ENCODE assay signal across 27 mouse cellular contexts in the genomic region with DNA sequence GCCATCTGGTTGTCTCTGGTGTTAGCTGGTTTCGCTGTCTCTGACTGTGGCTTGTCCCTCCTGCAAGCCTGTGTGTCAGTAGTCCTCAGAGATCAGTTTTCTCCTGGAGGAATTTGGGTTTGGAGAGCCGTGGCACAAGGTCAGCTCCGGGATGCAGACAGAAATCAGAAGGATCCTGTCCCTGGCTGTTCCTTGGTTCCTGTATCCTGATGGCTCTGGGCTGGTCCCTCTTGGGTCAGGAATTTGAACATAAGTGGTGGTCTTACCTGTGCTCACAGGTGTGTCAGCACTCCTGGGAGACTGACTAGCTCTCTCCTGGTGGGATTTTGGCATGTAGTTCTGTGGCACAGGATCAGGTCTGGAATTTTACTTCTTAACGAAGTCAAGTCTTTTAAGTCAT. TPM values are rescaled to one million over a fixed set of nuclear protein-coding genes. Genes with fewer than 3 reads are reported as not detected.
"Had no signal": no experiment of that assay in that cellular context is flagged by ENCODE, and none has a peak within 500 bp of the region (broad histone marks: within the 10 kb centered on the region; RNA-seq: fewer than 3 reads in every experiment).

No protein-coding gene starts in this region.

- H3K27me3 ChIP-seq: embryonic facial prominence, embryonic 12.5 days; embryonic facial prominence, embryonic 13.5 days; embryonic facial prominence, embryonic 15.5 days; forebrain, embryonic 12.5 days; forebrain, embryonic 13.5 days; forebrain, embryonic 15.5 days had no signal

- DNase-seq: cerebellum, adult 2 months; cerebellum, adult 8-10 months; cerebellum, adult 9-10 months; cerebellum, adult 9-11 months; cerebellum, postnatal 10 days; cerebellum, postnatal 14 days; cerebellum, postnatal 25 days; cerebellum, postnatal 36 days; embryo, embryonic 11 days; forebrain, postnatal 0 days; gastrocnemius, adult 2 months; gastrocnemius, postnatal 10 days; gastrocnemius, postnatal 14 days; gastrocnemius, postnatal 25 days; gastrocnemius, postnatal 36 days; heart, adult 18-20 months had no signal

- H3K4me3 ChIP-seq: embryonic facial prominence, embryonic 10.5 days; embryonic facial prominence, embryonic 12.5 days; embryonic facial prominence, embryonic 13.5 days; embryonic facial prominence, embryonic 15.5 days; erythroblast, embryonic 14.5 days; forebrain, embryonic 10.5 days; forebrain, embryonic 12.5 days; forebrain, embryonic 13.5 days; forebrain, embryonic 15.5 days; gastrocnemius, adult 2 months had no signal

- H3K4me1 ChIP-seq: embryonic facial prominence, embryonic 10.5 days; embryonic facial prominence, embryonic 12.5 days; embryonic facial prominence, embryonic 13.5 days; embryonic facial prominence, embryonic 15.5 days; forebrain, embryonic 10.5 days; forebrain, embryonic 12.5 days had no signal

- H3K9me3 ChIP-seq: embryonic facial prominence, embryonic 10.5 days; embryonic facial prominence, embryonic 12.5 days; embryonic facial prominence, embryonic 13.5 days; embryonic facial prominence, embryonic 15.5 days; forebrain, embryonic 10.5 days; forebrain, embryonic 12.5 days; forebrain, embryonic 13.5 days; forebrain, embryonic 15.5 days had no signal

- H3K9ac ChIP-seq: embryonic facial prominence, embryonic 12.5 days; embryonic facial prominence, embryonic 13.5 days; embryonic facial prominence, embryonic 15.5 days; forebrain, embryonic 12.5 days; forebrain, embryonic 13.5 days; forebrain, embryonic 15.5 days; forebrain, postnatal 0 days had no signal

- H3K36me3 ChIP-seq: embryonic facial prominence, embryonic 12.5 days; embryonic facial prominence, embryonic 13.5 days; embryonic facial prominence, embryonic 15.5 days; forebrain, embryonic 12.5 days; forebrain, embryonic 15.5 days had no signal

- H3K27ac ChIP-seq: embryonic facial prominence, embryonic 10.5 days; embryonic facial prominence, embryonic 12.5 days; embryonic facial prominence, embryonic 13.5 days; embryonic facial prominence, embryonic 15.5 days; forebrain, embryonic 10.5 days; forebrain, embryonic 12.5 days; forebrain, embryonic 13.5 days; forebrain, embryonic 15.5 days; gastrocnemius, adult 2 months had no signal

RNA-seq across cellular contexts. Expression of a gene that starts 29.6 kb away (rescaled TPM):
- total RNA-seq: gastrocnemius, adult 18-20 months; gastrocnemius, adult 2 months; gastrocnemius, adult 8-10 months had no signal
